Mouse (Mus musculus) left cerebral cortex, adult 2 months (tissue): ENCODE measurements around the gene Tppp2. TPM values are rescaled to one million over a fixed set of nuclear protein-coding genes. Genes with fewer than 3 reads are reported as not detected.
"Not testable (repeated sequence)": the region's sequence is repeated elsewhere in the genome, so short reads cannot be mapped to it uniquely, and the experiment has no call there.

Experiments used
- DNase-seq, 2 experiments: peaks; one replicate each; pipeline ENCODE4 v3.0.0; 2021 to 2022; ENCODE audit warnings: low spot score in 2 of 2, mixed read lengths in 1 of 2; ENCODE audit errors: extremely low spot score in 1 of 2
- H3K27ac ChIP-seq: fragments of 200-600 bp; 2 replicates; pipeline ENCODE4 v1.8.1; 2022
- H3K4me3 ChIP-seq: fragments of 200-600 bp; 2 replicates; pipeline ENCODE4 v1.8.1; 2022
- CTCF ChIP-seq: fragments of 200-600 bp; IDR thresholded peaks from 2 replicates; pipeline ENCODE4 v1.8.1; 2022; ENCODE audit warnings: antibody characterized with exemption, mild to moderate bottlenecking, moderate library complexity
- intact Hi-C: fragments of 180-260 bp; cut with DNase I; formaldehyde crosslinking; loops from one replicate; pipeline ENCODE4 v1.15.1; 2025
- total RNA-seq, 2 experiments: library from RNA; stranded (reverse); gene quantifications; 2 replicates each; pipeline ENCODE4 v1.2.3; 2021

The Tppp2 gene
- total RNA-seq, 2 experiments from 2014 or later, result not detected

DNA sequence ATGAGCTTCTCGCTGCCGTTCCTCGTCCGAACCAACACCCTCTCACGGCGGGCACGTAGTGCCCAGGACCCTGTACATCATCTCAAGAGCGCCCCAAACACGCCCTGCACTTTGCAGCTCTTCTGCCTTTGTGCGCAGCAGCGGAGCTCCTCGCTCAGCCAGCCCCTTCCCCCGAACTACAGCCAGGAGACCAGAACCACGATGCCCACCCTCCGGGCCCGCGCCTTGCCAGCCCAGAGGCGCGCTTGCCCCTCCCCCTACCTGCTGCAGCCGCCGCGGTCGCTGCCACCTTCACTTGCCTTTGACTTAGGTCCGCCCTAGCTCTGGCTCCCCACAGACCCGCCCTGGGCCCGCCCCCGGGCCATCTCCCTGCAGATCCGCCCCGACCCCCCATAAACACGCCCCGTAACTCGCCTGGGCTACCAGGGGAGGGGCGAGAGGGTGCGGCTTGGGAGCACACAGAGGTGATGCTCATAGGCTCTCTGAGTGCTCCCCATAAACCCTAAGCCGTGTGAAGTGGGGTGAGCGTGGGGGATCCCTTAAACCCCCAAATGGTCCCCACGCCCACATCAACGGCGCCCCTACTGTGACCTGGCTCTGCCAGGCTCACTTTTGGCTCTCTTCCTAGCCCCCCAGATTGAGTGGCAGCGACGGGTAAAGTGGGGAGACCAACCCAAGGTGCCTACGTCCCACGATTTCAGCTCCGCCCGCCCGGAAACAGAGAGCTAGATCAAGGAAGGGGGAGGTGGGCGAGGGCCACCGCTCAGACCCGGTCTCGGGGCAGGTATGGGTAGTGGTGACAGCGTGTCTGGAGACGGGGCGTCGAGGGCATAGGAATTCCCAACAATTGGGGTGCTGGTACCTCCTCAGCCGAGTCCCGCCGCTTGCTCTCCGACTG is 4.9 kb upstream of the Tppp2 start:
- intact Hi-C loops, result no loop called here
- no peak for TF ChIP-seq CTCF
- Histone ChIP-seq H3K27ac (peak overlapping the region; percentile 91), H3K4me3 (peak overlapping the region; percentile 77)
- DNase-seq, result peak; percentile 57 to 74

DNA sequence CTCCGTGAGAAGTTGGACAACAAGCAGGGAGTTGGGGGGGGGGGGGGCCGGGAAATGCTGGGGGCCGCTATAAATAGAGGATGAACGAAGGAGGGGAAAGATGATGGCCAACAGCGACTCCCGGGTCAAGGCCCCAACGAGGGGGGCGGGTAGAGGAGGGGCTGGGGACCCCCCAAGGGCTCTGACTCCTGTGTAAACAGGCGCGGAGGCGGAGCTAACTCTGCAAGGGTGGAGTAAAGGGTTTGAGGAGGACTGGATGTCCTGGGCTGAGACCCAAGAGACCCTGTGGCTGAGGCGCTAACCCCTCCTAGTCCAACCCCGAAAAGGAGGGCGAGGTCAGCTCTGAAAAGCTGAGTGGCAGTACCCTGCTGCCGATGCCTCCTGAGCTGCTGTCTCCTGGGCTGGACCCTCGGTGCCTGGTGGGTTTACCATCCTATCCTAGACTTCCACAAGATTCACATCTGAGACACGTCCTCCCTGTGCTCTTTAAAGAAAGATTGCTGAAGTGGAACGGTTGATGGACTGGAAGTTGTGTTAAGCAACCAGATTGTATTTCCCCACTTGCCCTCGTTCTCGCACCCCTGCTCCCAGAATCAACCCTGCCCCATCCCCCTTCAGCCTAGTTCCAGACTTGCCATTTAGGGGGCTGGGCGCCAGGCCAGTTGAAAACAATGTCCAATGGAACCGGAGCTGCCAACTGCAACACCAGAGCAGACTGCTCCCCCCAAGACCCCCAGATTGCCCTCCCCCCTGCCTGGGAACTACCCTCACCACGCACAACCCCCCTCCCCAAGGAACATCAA is 4.1 kb upstream of the Tppp2 start, which contains the start of gene Ndrg2:
Gene Ndrg2, minus strand, starts transcription at position 199 of the 803 bp plus-strand sequence.
- peak; percentile 59 to 76 for DNase-seq
- no peak for TF ChIP-seq CTCF
- intact Hi-C loops, result loop anchor here (1.0 kb wide), 1 partner anchor 15 kb away; no protein-coding TSS in a partner anchor
- H3K4me3 ChIP-seq, result peak within 1 kb of the TSS; percentile 77
- peak within 1 kb of the TSS; percentile 91 for H3K27ac ChIP-seq

DNA sequence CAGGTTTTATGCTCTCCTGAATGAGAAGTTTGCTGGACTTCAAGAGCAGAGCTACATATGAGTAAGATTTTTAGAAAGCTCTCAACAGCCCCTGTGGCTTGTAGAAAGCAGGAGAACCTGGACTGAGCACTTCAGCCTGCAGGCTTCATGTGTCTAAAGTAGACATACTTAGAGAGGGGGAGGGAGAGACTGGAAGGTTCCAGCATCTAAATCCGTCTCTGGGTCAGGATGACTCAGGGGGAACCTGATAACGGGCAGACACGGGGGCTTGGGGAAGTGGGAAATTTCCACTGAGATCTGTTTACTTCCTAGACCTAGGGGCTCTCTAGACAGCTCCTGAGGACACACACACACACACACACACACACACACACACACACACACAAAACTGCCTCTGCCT is 3.2 kb upstream of the Tppp2 start:
- no peak for TF ChIP-seq CTCF
- no peak for DNase-seq
- peak overlapping the region; percentile 83 for H3K27ac ChIP-seq
- no peak overlapping the region for H3K4me3 ChIP-seq
- intact Hi-C loops, result no loop called here

DNA sequence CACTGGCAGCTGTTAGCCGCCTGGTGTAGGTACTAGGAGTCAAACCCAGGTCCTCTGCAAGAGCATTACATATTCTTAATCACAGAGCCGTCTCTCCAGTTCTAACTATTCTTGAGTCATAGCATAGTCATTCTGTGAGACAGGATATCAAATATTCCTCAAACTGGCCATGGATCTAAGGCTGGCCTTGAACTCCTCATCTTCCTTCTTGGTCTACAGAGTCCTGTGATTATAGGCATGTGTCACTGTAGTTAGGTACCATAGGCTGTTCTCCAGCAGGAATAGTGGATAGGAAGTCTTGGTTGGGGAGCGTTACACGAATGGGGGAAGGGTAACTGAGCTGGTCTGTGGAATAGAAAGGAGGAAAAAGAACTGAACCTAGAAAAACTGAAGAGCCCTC is 1.7 kb upstream of the Tppp2 start:
- H3K27ac ChIP-seq, result no peak overlapping the region
- TF ChIP-seq CTCF, result no peak
- intact Hi-C loops, result no loop called here

DNA sequence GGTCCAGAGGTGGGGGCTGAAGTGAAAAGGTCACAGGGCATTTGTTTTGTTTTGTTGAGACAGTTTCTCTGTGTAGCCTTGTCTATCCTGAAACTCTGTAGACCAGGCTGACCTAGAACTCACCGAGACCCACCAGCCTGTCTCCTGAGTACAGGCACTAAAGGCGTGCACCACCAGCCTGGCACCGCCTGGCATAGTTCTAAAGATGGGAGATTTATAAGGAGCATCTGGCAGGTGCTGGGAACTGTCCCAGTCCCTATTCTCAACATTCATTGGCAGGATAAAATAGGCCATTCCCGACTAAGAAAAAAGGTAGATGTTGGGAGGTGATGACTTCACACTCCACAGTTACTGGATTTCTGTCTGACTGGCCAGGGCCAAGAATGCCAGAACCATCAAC is 741 bp downstream of the Tppp2 start:
- Histone ChIP-seq H3K27ac (no peak overlapping the region), H3K4me3 (no peak overlapping the region)
- TF ChIP-seq CTCF, result no peak
- DNase-seq, result no peak
- intact Hi-C loops, result no loop called here

More for the DNA sequence above, 1.7 kb upstream of the Tppp2 start:
- no peak for DNase-seq
- H3K4me3 ChIP-seq, result no peak overlapping the region

DNA sequence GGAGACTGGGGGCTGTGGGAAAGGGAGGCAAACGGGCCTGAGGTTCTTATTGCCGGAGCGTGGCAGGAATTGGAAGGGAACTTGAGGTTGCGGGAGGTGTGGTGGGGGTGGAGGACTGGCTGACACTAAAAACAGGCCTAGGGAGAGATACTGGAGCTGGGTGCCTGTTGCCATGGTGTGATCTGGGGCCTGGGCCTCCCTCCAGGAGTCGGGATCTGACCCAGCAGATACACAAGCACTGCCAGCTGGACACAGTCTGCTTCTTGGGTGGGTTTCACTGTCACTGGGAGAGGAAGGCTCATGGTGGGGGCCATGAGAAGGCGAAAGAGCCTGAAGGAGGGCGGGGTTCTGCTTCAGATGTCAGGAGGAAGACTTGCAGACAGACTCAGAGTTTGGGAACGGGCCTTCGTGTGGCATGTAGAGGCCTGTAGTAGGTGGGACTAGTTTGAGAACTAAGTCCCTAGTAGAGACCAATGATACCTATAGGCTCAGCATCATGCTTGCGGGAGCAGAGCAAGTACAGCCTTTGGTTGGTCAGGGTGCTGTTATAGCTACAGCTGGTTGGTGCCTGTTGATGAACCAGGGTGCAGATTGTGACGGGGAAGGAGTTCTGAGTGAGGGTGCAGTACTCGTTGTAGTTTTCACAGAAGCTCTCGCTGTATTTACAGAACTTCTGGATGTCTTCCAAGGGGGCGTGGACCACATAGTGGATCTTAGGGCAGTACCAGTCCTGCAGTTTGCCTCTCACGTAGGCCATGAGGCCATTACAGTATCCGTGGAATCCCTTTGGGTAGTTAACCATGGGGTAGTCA is 3.7 kb downstream of the Tppp2 start:
- Histone ChIP-seq H3K27ac (peak overlapping the region; percentile 57), H3K4me3 (no peak overlapping the region)
- no peak for TF ChIP-seq CTCF
- intact Hi-C loops, result no loop called here
- DNase-seq, result peak; percentile 43 to 60

DNA sequence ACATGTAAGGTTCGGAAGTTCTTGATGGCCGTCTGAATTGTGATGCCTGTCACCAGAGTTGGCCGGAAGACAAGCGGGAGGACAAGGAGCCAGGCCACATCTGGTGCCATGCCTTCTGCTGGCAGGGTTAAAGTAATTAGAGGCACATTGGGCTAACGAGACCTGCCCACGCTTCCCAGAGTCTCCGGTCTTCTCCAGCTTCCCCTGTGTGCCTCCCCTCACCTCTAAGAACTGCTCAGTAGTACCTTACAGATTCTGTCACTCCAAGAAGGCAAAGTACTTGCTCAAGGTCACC is 4.3 kb downstream of the Tppp2 start, which contains the start of gene Rnase13:
Gene Rnase13, minus strand, starts transcription at position 203 of the 295 bp plus-strand sequence.
- intact Hi-C loops, result no loop called here
- no peak for DNase-seq
- Histone ChIP-seq H3K27ac (peak within 1 kb of the TSS; percentile 57), H3K4me3 (no peak within 1 kb of the TSS)
- TF ChIP-seq CTCF, result no peak

DNA sequence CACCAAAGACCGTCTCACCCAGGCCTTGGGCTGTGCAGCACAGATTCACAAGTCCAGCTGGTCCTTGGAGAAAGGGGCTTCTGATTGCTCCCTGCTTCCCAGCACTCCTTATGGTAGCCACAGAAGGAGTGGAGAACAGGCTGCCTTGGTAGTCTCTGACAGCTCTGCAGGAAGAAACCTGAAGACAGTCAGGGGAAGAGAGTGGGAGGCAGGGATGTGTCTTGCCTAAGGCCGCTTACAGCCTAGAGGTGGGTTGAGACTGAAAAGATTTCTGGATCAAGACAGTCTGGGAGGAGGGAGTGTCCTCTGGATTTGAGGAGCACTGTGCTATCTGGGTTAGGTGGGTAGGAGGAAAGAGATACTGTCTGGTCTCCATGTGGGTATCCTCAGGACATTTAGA is 4.7 kb downstream of the Tppp2 start:
- H3K4me3 ChIP-seq, result no peak overlapping the region
- peak overlapping the region; percentile 57; the same call in 1 of the 2 replicates for H3K27ac ChIP-seq
- intact Hi-C loops, result no loop called here
- no peak for TF ChIP-seq CTCF
- DNase-seq, result no peak

DNA sequence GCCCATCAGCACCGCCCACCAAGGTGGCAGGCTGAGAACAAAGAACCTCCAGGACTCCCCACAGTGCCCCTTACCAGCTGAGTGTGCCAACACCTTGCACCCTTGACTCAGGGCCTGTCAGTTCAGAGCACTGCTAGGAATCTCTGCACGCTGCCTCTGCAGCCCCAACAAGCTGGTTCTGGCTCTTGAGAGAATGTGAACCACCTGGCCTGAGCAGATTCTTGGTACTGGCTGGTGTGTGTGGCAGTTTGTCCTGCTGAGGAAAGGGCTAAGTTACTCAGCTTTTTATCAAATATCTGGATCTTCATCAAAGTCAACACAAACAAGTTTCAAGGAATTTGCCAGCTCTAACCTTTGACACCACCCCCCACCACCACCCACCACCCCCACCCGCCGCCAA is 5.3 kb downstream of the Tppp2 start:
- intact Hi-C loops, result no loop called here
- TF ChIP-seq CTCF, result no peak
- DNase-seq, result no peak
- H3K27ac ChIP-seq, result no peak overlapping the region
- H3K4me3 ChIP-seq, result no peak overlapping the region

DNA sequence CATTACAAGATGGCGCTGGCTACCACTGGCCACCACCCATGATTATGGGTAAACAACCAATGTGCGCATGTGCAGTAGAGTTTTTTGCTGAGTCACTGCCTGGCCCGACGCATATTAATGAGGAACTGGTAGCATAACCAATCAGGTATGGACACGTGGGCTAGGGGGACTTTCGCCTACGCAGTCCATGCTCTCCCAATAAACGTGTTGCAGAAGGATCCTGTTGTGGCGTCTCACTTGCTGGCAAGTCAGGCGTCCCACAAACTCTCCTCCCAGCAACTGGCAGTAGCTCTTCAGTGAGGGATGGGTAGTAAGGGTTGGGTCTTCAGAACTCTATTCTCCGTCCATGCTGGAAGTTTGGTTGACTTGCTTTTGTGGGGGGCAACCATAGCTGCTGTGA is 8.7 kb downstream of the Tppp2 start:
- intact Hi-C loops, DNase-seq, H3K4me3 ChIP-seq, H3K27ac ChIP-seq: not testable (repeated sequence)

DNA sequence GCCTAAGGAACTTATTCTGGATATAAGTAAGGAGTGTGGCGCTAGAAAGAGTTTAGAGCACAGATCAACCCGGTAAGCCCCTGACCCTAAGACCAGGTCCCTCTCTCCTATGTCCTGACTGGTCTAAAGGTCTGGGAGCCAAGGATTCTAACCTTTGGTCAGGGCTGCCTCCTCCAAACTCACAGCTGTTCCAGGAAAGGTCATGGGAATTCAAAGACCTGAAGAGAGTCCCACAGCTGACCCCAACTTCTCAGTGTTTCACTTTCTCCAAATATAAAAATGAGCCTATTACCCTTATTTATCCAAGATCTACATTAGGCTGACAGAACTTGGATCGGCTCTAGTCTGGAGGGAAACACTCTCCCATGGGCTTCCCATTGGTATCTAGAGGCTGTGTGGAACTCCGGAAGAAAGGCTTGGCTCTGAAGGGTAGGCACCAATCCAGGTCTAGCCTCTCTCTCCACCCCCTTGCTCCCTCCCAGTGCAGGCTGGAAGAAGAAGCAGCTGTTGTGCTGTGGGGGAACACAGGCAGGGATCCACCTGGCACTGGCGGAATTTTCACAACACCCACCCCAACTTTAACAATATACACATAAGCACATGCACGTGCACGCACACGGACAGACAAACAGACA is 11.2 kb downstream of the Tppp2 start:
- DNase-seq, result peak; percentile 52 to 61
- intact Hi-C loops, result loop anchor here (1.0 kb wide), 2 partner anchors 15 to 56 kb away; partner anchors contain the start of gene Ndrg2
- Histone ChIP-seq H3K27ac (peak overlapping the region; percentile 63), H3K4me3 (no peak overlapping the region)
- no peak for TF ChIP-seq CTCF
